Mouse (Mus musculus): ENCODE results near the gene Tmem102. TPM values are rescaled to one million over a fixed set of nuclear protein-coding genes. Genes with fewer than 3 reads are reported as not detected.

Tmem102 gene
- polyA plus RNA-seq, 1 experiment from 2014 or later, result 2.0 TPM

DNA sequence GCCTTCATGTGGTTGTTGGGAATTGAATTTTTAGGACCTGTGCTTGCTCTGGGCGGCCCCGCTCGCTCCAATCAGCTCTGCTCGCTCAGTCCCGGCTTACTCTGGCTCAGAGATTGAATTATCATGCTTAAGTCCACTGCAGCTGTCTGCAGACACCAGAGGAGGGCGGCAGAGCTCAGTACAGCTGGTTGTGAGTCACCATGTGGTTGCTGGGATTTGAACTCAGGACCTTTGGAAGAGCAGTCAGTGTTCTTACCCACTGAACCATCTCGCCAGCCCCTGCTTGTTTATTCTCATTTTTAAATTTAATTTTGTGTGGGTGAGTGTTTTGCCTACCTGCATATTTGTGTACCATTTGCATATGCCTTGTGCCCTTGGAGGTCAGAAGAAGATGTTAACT is 41.9 kb downstream of the Tmem102 start:
- Histone ChIP-seq H3K27me3 (no peaks in the 10 kb centered on the region), H3K4me3 (no peak overlapping the region), H3K36me3 (no peaks in the 10 kb centered on the region), H3K4me1 (replicated peaks) (peaks cover 39% of the 10 kb centered on the region), H3K9ac (no peak overlapping the region), H3K4me2 (no peak overlapping the region), H3K9me3 (no peaks in the 10 kb centered on the region), H3K27ac (replicated peaks) (no peak overlapping the region)
- no peak for ATAC-seq (ENCODE audit: low FRiP score, low read depth)
- WGBS, result 75% methylated on average over 7 of the region's 7 CpGs

- no peak for ATAC-seq (ENCODE audit: low FRiP score, low read depth)
- Histone ChIP-seq H3K4me1 (replicated peaks) (peaks cover 33% of the 10 kb centered on the region), H3K27me3 (no peaks in the 10 kb centered on the region), H3K4me3 (no peak within 1 kb of the TSS), H3K27ac (replicated peaks) (peak within 1 kb of the TSS; percentile 97), H3K9me3 (no peaks in the 10 kb centered on the region), H3K9ac (no peak within 1 kb of the TSS), H3K36me3 (no peaks in the 10 kb centered on the region), H3K4me2 (no peak within 1 kb of the TSS)
- 79% methylated on average over 1 of the region's 1 CpGs for WGBS
Measured at GRCm38 (mm10) chr11:69761868-69762267, 43.6 kb downstream of the Tmem102 start, which contains the start of gene Slc35g3. Gene Slc35g3 (minus strand): TSS chr11:69761968.

DNA sequence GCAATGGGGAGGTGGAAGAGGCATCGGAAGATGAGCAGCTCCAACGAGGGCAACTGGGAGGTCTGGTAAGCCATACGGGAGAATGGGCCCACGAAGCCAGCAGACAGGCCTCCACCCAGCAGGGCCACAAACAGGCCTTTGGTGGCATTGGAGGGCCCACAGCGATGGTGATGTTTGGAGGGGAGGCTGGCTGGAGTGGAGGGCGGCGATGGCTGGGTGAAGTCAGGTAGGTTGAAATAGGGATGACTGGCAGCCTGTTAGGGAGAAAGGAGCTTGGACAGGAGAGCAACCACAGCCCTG is 44.6 kb downstream of the Tmem102 start:
- Histone ChIP-seq H3K27ac (replicated peaks) (peak overlapping the region; percentile 97), H3K4me2 (no peak overlapping the region), H3K27me3 (no peaks in the 10 kb centered on the region), H3K9ac (no peak overlapping the region), H3K4me3 (no peak overlapping the region), H3K36me3 (no peaks in the 10 kb centered on the region), H3K4me1 (replicated peaks) (peaks cover 40% of the 10 kb centered on the region), H3K9me3 (no peaks in the 10 kb centered on the region)
- WGBS, result 89% methylated on average over 7 of the region's 7 CpGs
- ATAC-seq (ENCODE audit: low FRiP score, low read depth), result no peak

GRCm38 (mm10) chr11:69760160-69760900 is 45.1 kb downstream of the Tmem102 start:
- peak overlapping the region; percentile 46 for H3K4me3 ChIP-seq
- H3K27me3 ChIP-seq, result no peaks in the 10 kb centered on the region
- H3K9ac ChIP-seq, result peak overlapping the region; percentile 62
- H3K9me3 ChIP-seq, result no peaks in the 10 kb centered on the region
- peak overlapping the region; percentile 79 for H3K4me2 ChIP-seq
- peak overlapping the region; percentile 97 for H3K27ac ChIP-seq (replicated peaks)
- H3K4me1 ChIP-seq (replicated peaks), result peaks cover 43% of the 10 kb centered on the region
- ATAC-seq (ENCODE audit: low FRiP score, low read depth), result no peak
- 77% methylated on average over 14 of the region's 14 CpGs for WGBS
- H3K36me3 ChIP-seq, result no peaks in the 10 kb centered on the region

GRCm38 (mm10) chr11:69758971-69759721 is 46.3 kb downstream of the Tmem102 start:
- H3K36me3 ChIP-seq, result no peaks in the 10 kb centered on the region
- H3K4me3 ChIP-seq, result peak overlapping the region; percentile 46
- peak overlapping the region; percentile 79 for H3K4me2 ChIP-seq
- H3K4me1 ChIP-seq (replicated peaks), result peaks cover 49% of the 10 kb centered on the region
- no peaks in the 10 kb centered on the region for H3K27me3 ChIP-seq
- under 1% methylated on average over 37 of the region's 37 CpGs for WGBS
- peak overlapping the region; percentile 62 for H3K9ac ChIP-seq
- H3K9me3 ChIP-seq, result no peaks in the 10 kb centered on the region
- peak overlapping the region; percentile 97 for H3K27ac ChIP-seq (replicated peaks)
- ATAC-seq (ENCODE audit: low FRiP score, low read depth), result peak; percentile 91

GRCm38 (mm10) chr11:69758478-69758970 is 46.9 kb downstream of the Tmem102 start, which contains the start of gene Polr2a:
Gene Polr2a (minus strand): TSS chr11:69758637.
- peak within 1 kb of the TSS; percentile 46 for H3K4me3 ChIP-seq
- H3K4me2 ChIP-seq, result peak within 1 kb of the TSS; percentile 79
- no peaks in the 10 kb centered on the region for H3K36me3 ChIP-seq
- H3K27ac ChIP-seq (replicated peaks), result peak within 1 kb of the TSS; percentile 97
- H3K27me3 ChIP-seq, result no peaks in the 10 kb centered on the region
- WGBS, result under 1% methylated on average over 25 of the region's 36 CpGs
- H3K4me1 ChIP-seq (replicated peaks), result peaks cover 55% of the 10 kb centered on the region
- peak within 1 kb of the TSS; percentile 66 for H3K9ac ChIP-seq
- peak; percentile 93 for ATAC-seq (ENCODE audit: low FRiP score, low read depth)
- no peaks in the 10 kb centered on the region for H3K9me3 ChIP-seq

DNA sequence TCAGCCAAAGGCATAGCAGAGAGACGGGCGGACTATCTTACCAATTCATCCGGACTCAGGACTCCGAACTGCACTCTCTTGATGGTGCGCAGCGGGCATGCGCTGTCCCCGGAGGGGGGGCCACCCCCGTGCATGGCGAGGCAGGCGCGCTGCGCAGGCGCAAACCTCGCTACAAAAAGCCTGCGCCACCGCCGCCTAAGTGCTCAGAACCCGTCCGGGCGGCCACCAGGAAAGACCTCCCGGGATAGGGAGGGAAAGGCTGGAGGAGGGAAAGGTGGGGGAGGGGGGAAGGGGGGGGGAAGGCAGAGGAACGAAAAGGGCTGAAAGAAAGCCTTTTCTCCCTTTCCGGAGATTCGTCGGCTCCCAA is 47.4 kb downstream of the Tmem102 start:
- peak overlapping the region; percentile 46 for H3K4me3 ChIP-seq
- H3K4me2 ChIP-seq, result peak overlapping the region; percentile 79
- H3K4me1 ChIP-seq (replicated peaks), result peaks cover 55% of the 10 kb centered on the region
- H3K36me3 ChIP-seq, result no peaks in the 10 kb centered on the region
- no peaks in the 10 kb centered on the region for H3K9me3 ChIP-seq
- WGBS, result under 1% methylated on average over 23 of the region's 26 CpGs
- ATAC-seq (ENCODE audit: low FRiP score, low read depth), result peak; percentile 83
- peak overlapping the region; percentile 97 for H3K27ac ChIP-seq (replicated peaks)
- H3K9ac ChIP-seq, result peak overlapping the region; percentile 66
- H3K27me3 ChIP-seq, result no peaks in the 10 kb centered on the region

DNA sequence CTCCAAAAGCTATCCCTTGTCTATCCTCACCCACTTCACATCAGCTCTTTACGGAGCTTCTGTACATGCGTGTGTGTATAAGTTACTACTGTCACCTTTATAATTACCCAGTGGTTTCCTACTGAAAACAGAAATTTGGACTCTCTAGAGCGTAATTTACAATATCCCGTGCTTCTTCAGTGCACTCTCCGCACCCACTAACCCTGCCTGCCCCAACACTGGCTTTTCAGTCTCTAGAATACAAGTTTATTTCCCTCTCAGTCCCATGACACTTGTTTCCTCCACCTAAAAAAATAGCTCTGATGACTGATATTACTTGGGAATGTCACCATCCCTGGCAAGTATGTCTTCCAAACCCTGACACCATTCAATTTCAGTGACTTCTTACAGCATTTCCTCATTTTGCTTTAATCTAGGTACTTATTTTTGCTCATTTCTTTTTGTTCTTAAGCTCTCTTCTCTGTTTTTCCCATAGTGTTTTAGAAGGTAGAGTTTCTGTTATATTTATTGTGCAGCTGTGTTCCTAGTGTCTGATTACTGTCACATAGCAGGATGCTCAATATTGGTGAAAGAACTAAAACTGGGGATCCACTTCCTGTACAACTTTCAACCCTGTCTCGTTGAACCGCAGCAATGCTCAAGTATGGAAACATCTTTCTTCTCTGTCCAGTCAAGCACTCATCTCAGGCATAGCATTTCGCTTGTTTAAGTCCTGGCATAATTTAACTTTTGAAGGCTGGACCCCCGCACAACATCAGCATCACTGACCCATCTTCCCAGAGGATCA is 47.9 kb downstream of the Tmem102 start:
- Histone ChIP-seq H3K4me2 (peak overlapping the region; percentile 79), H3K27me3 (no peaks in the 10 kb centered on the region), H3K27ac (replicated peaks) (peak overlapping the region; percentile 97), H3K4me1 (replicated peaks) (peaks cover 55% of the 10 kb centered on the region), H3K4me3 (peak overlapping the region; percentile 46), H3K36me3 (no peaks in the 10 kb centered on the region), H3K9me3 (no peaks in the 10 kb centered on the region), H3K9ac (peak overlapping the region; percentile 66)
- no peak for ATAC-seq (ENCODE audit: low FRiP score, low read depth)
- 42% methylated on average over 9 of the region's 9 CpGs for WGBS

- Histone ChIP-seq H3K27ac (replicated peaks) (no peak overlapping the region), H3K36me3 (no peaks in the 10 kb centered on the region), H3K4me1 (replicated peaks) (peaks cover 43% of the 10 kb centered on the region), H3K27me3 (no peaks in the 10 kb centered on the region), H3K4me3 (0 out of 2 replicates have a peak overlapping the region, but pooled peaks have one; percentile 5), H3K9ac (no peak overlapping the region), H3K4me2 (peak overlapping the region; percentile 79), H3K9me3 (no peaks in the 10 kb centered on the region)
- WGBS, result 61% methylated on average over 3 of the region's 3 CpGs
- no peak for ATAC-seq (ENCODE audit: low FRiP score, low read depth)
Measured at GRCm38 (mm10) chr11:69754701-69755100, 50.7 kb downstream of the Tmem102 start.

DNA sequence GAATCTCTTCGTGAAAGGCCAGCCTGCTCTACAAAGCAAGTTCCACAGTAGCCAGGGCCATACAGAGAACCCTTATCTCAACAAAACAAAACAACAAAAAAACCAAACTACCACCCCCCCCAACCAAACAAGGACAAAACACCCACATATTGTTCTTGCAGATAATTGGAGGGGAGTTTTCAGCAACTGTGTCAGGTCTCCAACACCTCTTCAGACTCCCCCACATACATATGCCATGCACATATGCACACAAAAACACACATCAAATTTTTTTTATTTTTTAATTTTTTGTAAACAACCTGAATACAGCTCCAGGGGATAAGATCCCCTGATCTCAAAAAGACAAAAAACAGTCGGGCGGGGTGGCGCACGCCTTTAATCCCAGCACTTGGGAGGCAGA is 51.2 kb downstream of the Tmem102 start:
- no peak for ATAC-seq (ENCODE audit: low FRiP score, low read depth)
- Histone ChIP-seq H3K9ac (no peak overlapping the region), H3K27me3 (no peaks in the 10 kb centered on the region), H3K9me3 (no peaks in the 10 kb centered on the region), H3K27ac (replicated peaks) (no peak overlapping the region), H3K4me2 (peak overlapping the region; percentile 79), H3K4me3 (0 out of 2 replicates have a peak overlapping the region, but pooled peaks have one; percentile 5), H3K4me1 (replicated peaks) (peaks cover 40% of the 10 kb centered on the region), H3K36me3 (no peaks in the 10 kb centered on the region)
- 90% methylated on average over 5 of the region's 5 CpGs for WGBS

Measured in hindbrain, embryonic 15.5 days (tissue).